Mouse (Mus musculus) liver, embryonic 16.5 days (tissue): ENCODE results near the gene Tmem273. TPM values are rescaled to one million over a fixed set of nuclear protein-coding genes. Genes with fewer than 3 reads are reported as not detected.

Experiments used
- ATAC-seq: fragments of 200-750 bp; cut with Nextera tagmentation; 2 replicates; pipeline ENCODE4 v1.8.0; 2017; ENCODE audit warnings: low read depth, mild to moderate bottlenecking, moderate number of reproducible peaks, moderate library complexity
- H3K27ac ChIP-seq: fragments of 300-500 bp; sonication (generic); 2 replicates; pipeline ENCODE4 v1.5.1; 2014; ENCODE audit warnings: mild to moderate bottlenecking, low read length
- H3K27me3 ChIP-seq: fragments of 300-500 bp; sonication (generic); 2 replicates; pipeline ENCODE4 v1.6.1; 2014; ENCODE audit warnings: low read depth, low read length, mixed read lengths; ENCODE audit not compliant: control insufficient read depth, insufficient read depth
- H3K36me3 ChIP-seq: fragments of 300-500 bp; sonication (generic); 2 replicates; pipeline ENCODE4 v1.6.1; 2014; ENCODE audit warnings: mild to moderate bottlenecking; ENCODE audit not compliant: control insufficient read depth, insufficient read depth
- H3K4me1 ChIP-seq: fragments of 300-500 bp; sonication (generic); 2 replicates; pipeline ENCODE4 v1.6.1; 2014; ENCODE audit warnings: low read depth, low read length, mixed read lengths; ENCODE audit not compliant: control insufficient read depth
- H3K4me2 ChIP-seq: fragments of 300-500 bp; sonication (generic); 2 replicates; pipeline ENCODE4 v1.6.1; 2014; ENCODE audit warnings: low read depth, low read length, mixed read lengths
- H3K4me3 ChIP-seq: fragments of 300-500 bp; sonication (generic); 2 replicates; pipeline ENCODE4 v1.5.1; 2014; ENCODE audit warnings: low read depth, mild to moderate bottlenecking, low read length
- H3K9ac ChIP-seq: fragments of 300-500 bp; sonication (generic); 2 replicates; pipeline ENCODE4 v1.6.1; 2014; ENCODE audit warnings: low read depth, low read length
- H3K9me3 ChIP-seq: fragments of 300-500 bp; sonication (generic); replicated peaks from 2 replicates; pipeline ENCODE4 v1.6.1; 2016; ENCODE audit warnings: low read length; ENCODE audit not compliant: control insufficient read depth
- WGBS: fragments of 180-500 bp; shearing (Covaris S2); extraction: QIAGEN DNeasy Blood & Tissue Kit; methylation state at CpG from one replicate; pipeline ENCODE4 v1.1.7; 2014; ENCODE audit not compliant: insufficient replicate concordance; 5-methylcytosine and 5-hydroxymethylcytosine counted together
- polyA plus RNA-seq: library from polyadenylated mRNA; unstranded; fragments of >200 nt; fragmentation: Nextera tagmentation; extraction: Ambion mirVana; gene quantifications from 2 replicates; pipeline ENCODE4 v1.2.1, GENCODE M21; 2015

Tmem273 gene
- polyA plus RNA-seq, 1 experiment from 2014 or later = 1.6 TPM

DNA sequence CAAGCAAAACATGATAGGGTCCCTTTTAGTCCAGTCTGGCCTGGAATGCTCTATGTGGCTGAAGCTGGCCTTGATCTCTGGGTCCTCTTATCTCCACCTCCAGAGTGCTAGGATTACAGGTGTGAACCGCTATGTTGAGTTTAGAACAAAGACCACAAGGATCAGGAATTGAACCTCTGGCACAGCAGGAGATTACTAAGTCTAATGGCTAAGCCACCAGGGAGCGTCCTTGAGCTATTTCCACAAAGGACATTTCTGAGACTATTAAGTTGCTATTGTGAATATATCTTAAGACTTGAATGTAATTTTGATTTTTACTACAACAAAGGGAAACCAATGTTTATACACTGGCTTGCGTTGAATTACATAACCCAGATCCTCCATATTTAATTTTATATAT is 13.0 kb upstream of the Tmem273 start:
- H3K9ac ChIP-seq = no peak overlapping the region
- no peaks in the 10 kb centered on the region for H3K27me3 ChIP-seq
- no peak overlapping the region for H3K4me2 ChIP-seq
- H3K9me3 ChIP-seq = no peaks in the 10 kb centered on the region
- H3K36me3 ChIP-seq = no peaks in the 10 kb centered on the region
- no peaks in the 10 kb centered on the region; the same call in 1 of the 2 replicates for H3K4me1 ChIP-seq
- H3K27ac ChIP-seq = no peak overlapping the region
- WGBS = 45% methylated on average over 3 of the region's 3 CpGs
- H3K4me3 ChIP-seq = no peak overlapping the region
- ATAC-seq = no peak

- ATAC-seq = no peak
- WGBS = 50% methylated on average over 3 of the region's 3 CpGs
- H3K4me2 ChIP-seq = no peak overlapping the region
- no peak overlapping the region for H3K4me3 ChIP-seq
- no peak overlapping the region for H3K9ac ChIP-seq
- no peaks in the 10 kb centered on the region for H3K9me3 ChIP-seq
- no peaks in the 10 kb centered on the region for H3K27me3 ChIP-seq
- H3K4me1 ChIP-seq = no peaks in the 10 kb centered on the region; the same call in 1 of the 2 replicates
- no peaks in the 10 kb centered on the region for H3K36me3 ChIP-seq
- H3K27ac ChIP-seq = no peak overlapping the region
Observed at GRCm38 (mm10) chr14:32773456-32773855, 12.3 kb upstream of the Tmem273 start.

DNA sequence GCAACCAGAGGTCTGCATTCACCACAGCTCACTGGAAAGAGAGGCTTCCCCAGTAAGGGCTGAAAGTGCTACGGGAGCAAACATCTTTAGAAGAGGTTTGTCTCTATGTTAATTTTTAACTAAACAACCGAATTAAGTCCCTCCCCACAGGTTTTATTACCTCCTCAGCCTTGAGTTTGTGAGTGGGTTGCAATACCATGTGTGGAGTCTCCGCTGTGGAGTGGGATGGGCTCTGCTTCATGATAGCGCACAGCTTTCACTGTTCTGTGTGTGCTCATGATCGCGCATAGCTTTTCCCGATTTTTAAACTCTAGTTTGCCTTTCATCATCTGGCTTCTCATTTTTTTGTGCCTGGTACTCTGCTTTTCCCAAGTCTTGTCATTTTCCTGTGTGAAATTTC is 9.7 kb upstream of the Tmem273 start:
- H3K4me1 ChIP-seq = no peaks in the 10 kb centered on the region; the same call in 1 of the 2 replicates
- H3K27ac ChIP-seq = no peak overlapping the region
- WGBS = 67% methylated on average over 7 of the region's 7 CpGs
- H3K4me3 ChIP-seq = no peak overlapping the region
- H3K4me2 ChIP-seq = no peak overlapping the region
- no peaks in the 10 kb centered on the region for H3K27me3 ChIP-seq
- H3K9me3 ChIP-seq = no peaks in the 10 kb centered on the region
- ATAC-seq = no peak
- no peaks in the 10 kb centered on the region for H3K36me3 ChIP-seq
- no peak overlapping the region for H3K9ac ChIP-seq

- Histone ChIP-seq H3K36me3 (no peaks in the 10 kb centered on the region), H3K9ac (no peak overlapping the region), H3K27ac (no peak overlapping the region), H3K9me3 (no peaks in the 10 kb centered on the region), H3K4me3 (no peak overlapping the region), H3K27me3 (no peaks in the 10 kb centered on the region), H3K4me2 (no peak overlapping the region), H3K4me1 (no peaks in the 10 kb centered on the region; the same call in 1 of the 2 replicates)
- ATAC-seq = no peak
- 64% methylated on average over 3 of the region's 3 CpGs for WGBS
Observed at GRCm38 (mm10) chr14:32778362-32778761, 7.4 kb upstream of the Tmem273 start.

- H3K27ac ChIP-seq = no peak overlapping the region
- no peaks in the 10 kb centered on the region for H3K27me3 ChIP-seq
- 46% methylated on average over 4 of the region's 4 CpGs for WGBS
- H3K9ac ChIP-seq = no peak overlapping the region
- H3K36me3 ChIP-seq = no peaks in the 10 kb centered on the region
- no peak overlapping the region for H3K4me2 ChIP-seq
- ATAC-seq = no peak
- no peaks in the 10 kb centered on the region for H3K4me1 ChIP-seq
- H3K4me3 ChIP-seq = no peak overlapping the region
- H3K9me3 ChIP-seq = no peaks in the 10 kb centered on the region
Observed at GRCm38 (mm10) chr14:32782866-32783265, 2.9 kb upstream of the Tmem273 start.

DNA sequence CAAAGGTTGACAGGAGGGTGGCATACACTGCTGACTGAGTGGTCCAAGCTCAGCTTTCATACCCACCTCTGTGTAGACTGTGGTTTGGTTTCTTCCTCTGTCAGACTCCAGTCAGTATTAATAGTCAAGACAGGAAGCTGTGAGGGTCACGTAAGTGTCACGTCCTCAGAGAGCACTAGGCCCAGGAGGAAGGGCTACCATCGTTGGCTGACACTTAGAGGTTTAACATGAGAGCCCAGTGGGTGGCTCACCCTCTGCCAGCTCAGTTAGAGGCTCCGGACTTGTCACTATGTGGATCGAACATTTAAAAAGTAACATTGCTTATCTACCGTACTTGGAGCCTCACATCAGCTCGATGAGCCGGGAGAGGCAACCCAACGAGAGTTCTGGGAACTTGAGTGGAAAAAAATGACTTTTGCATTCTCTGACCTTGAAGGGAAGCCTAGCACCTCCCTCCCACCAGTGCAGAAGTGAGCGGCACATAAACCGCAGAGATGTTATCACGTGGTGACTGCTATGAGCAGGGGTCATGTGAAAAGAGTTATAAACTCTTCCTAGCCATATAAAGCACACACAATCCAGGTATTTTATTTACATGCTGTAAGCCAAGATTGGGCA is 1.5 kb upstream of the Tmem273 start:
- Histone ChIP-seq H3K4me3 (no peak overlapping the region), H3K4me2 (no peak overlapping the region), H3K4me1 (no peaks in the 10 kb centered on the region), H3K36me3 (no peaks in the 10 kb centered on the region), H3K9me3 (no peaks in the 10 kb centered on the region), H3K27ac (no peak overlapping the region), H3K9ac (no peak overlapping the region), H3K27me3 (no peaks in the 10 kb centered on the region)
- 23% methylated on average over 12 of the region's 12 CpGs for WGBS
- no peak for ATAC-seq

DNA sequence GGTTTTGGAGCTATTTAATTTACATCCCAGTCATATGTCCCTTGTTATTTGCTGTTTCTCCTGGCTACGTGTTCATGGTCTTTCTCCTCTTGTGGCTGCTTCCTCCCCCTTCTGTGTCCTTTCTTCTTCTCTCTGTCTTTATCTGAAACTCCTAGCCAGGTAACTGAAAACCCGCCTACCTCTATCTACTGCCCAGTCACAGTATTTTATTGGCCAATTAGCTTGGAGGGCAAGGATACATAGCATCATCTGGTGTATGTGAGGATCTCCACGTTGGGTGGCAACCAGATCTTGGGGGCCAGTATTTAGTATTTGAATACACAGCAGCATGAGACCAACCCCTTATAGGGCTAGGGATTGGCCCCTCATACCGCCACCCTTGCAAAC is 1.0 kb upstream of the Tmem273 start:
- ATAC-seq = no peak

GRCm38 (mm10) chr14:32787691-32788090 is 1.9 kb downstream of the Tmem273 start:
- ATAC-seq = no peak
- Histone ChIP-seq H3K9me3 (no peaks in the 10 kb centered on the region), H3K4me2 (no peak overlapping the region), H3K36me3 (no peaks in the 10 kb centered on the region), H3K9ac (no peak overlapping the region), H3K27me3 (no peaks in the 10 kb centered on the region), H3K4me1 (no peaks in the 10 kb centered on the region), H3K27ac (no peak overlapping the region), H3K4me3 (no peak overlapping the region)
- 26% methylated on average over 5 of the region's 5 CpGs for WGBS

More for the DNA sequence above, 1.0 kb upstream of the Tmem273 start:
- Histone ChIP-seq H3K4me1 (no peaks in the 10 kb centered on the region), H3K4me3 (no peak overlapping the region), H3K4me2 (no peak overlapping the region), H3K27ac (no peak overlapping the region), H3K9ac (no peak overlapping the region), H3K9me3 (no peaks in the 10 kb centered on the region), H3K27me3 (no peaks in the 10 kb centered on the region), H3K36me3 (no peaks in the 10 kb centered on the region)
- 44% methylated on average over 4 of the region's 4 CpGs for WGBS

- no peak overlapping the region for H3K27ac ChIP-seq
- 60% methylated on average over 8 of the region's 8 CpGs for WGBS
- no peaks in the 10 kb centered on the region for H3K4me1 ChIP-seq
- no peaks in the 10 kb centered on the region for H3K27me3 ChIP-seq
- no peak overlapping the region for H3K4me2 ChIP-seq
- no peaks in the 10 kb centered on the region for H3K36me3 ChIP-seq
- no peak overlapping the region for H3K9ac ChIP-seq
- ATAC-seq = no peak
- no peak overlapping the region for H3K4me3 ChIP-seq
- no peaks in the 10 kb centered on the region for H3K9me3 ChIP-seq
Observed at GRCm38 (mm10) chr14:32796375-32796774, 10.6 kb downstream of the Tmem273 start.
